Mouse (Mus musculus) heart, postnatal 0 days (tissue): ENCODE measurements around the gene Spry1. TPM values are rescaled to one million over a fixed set of nuclear protein-coding genes. Genes with fewer than 3 reads are reported as not detected.

Experiments
- ATAC-seq: fragments of 200-750 bp; cut with Nextera tagmentation; 2 replicates; pipeline ENCODE4 v1.8.0; 2017; ENCODE audit warnings: low read depth, moderate number of reproducible peaks, moderate library complexity; ENCODE audit not compliant: insufficient read depth
- DNase-seq: peaks from one replicate; pipeline ENCODE4 v3.0.0-alpha.2; 2016; ENCODE audit warnings: low spot score
- H3K27ac ChIP-seq: fragments of 300-500 bp; sonication (generic); 2 replicates; pipeline ENCODE4 v1.5.1; 2014; ENCODE audit warnings: low read depth, mild to moderate bottlenecking
- H3K27me3 ChIP-seq: fragments of 300-500 bp; sonication (generic); 2 replicates; pipeline ENCODE4 v1.6.1; 2014; ENCODE audit warnings: low read length, mixed read lengths; ENCODE audit not compliant: control insufficient read depth, insufficient read depth
- H3K36me3 ChIP-seq: fragments of 300-500 bp; sonication (generic); replicated peaks from 2 replicates; pipeline ENCODE4 v1.6.1; 2014; ENCODE audit warnings: low read length, mixed read lengths; ENCODE audit not compliant: control insufficient read depth, insufficient read depth
- H3K4me1 ChIP-seq: fragments of 300-500 bp; sonication (generic); 2 replicates; pipeline ENCODE4 v1.6.1; 2014; ENCODE audit warnings: antibody characterized with exemption; ENCODE audit not compliant: control insufficient read depth, insufficient read depth
- H3K4me2 ChIP-seq: fragments of 300-500 bp; sonication (generic); 2 replicates; pipeline ENCODE4 v1.6.1; 2014; ENCODE audit warnings: low read depth, mild to moderate bottlenecking, low read length, moderate library complexity
- H3K4me3 ChIP-seq: fragments of 300-500 bp; sonication (generic); 2 replicates; pipeline ENCODE4 v1.5.1; 2014; ENCODE audit warnings: low read depth, low read length
- H3K9ac ChIP-seq: fragments of 300-500 bp; sonication (generic); replicated peaks from 2 replicates; pipeline ENCODE4 v1.6.1; 2014; ENCODE audit warnings: low read depth, low read length, mixed read lengths
- H3K9me3 ChIP-seq: fragments of 300-500 bp; sonication (generic); replicated peaks from 2 replicates; pipeline ENCODE4 v1.6.1; 2016; ENCODE audit warnings: low read length; ENCODE audit not compliant: control insufficient read depth
- CTCF ChIP-seq: IDR thresholded peaks from 2 replicates; pipeline ENCODE4 v1.5.1; 2016; ENCODE audit warnings: antibody characterized with exemption, control low read depth, low read depth
- EP300 ChIP-seq: IDR thresholded peaks from 2 replicates; pipeline ENCODE4 v1.6.1; 2016; ENCODE audit warnings: antibody characterized with exemption, low read depth
- WGBS: fragments of 180-500 bp; shearing (Covaris S2); extraction: QIAGEN DNeasy Blood & Tissue Kit; methylation state at CpG from one replicate; pipeline ENCODE4 v1.1.7; 2014; 5-methylcytosine and 5-hydroxymethylcytosine counted together
- polyA plus RNA-seq: library from polyadenylated mRNA; unstranded; fragments of >200 nt; fragmentation: Nextera tagmentation; extraction: Ambion mirVana; gene quantifications from 2 replicates; pipeline ENCODE4 v1.2.1, GENCODE M21; 2015
- total RNA-seq: library from RNA; depleted of rRNA; stranded (reverse); fragments of >200 nt; gene quantifications from 2 replicates; pipeline ENCODE4 v1.2.3, GENCODE M21; 2014; ENCODE audit warnings: low replicate concordance

Gene Spry1
- total and polyA plus RNA-seq, 2 experiments from 2014 or later, result 5.4 to 39.6 TPM

GRCm38 (mm10) chr3:37654787-37655186 is 15.0 kb downstream of the Spry1 start:
- H3K9me3 ChIP-seq, result no peaks in the 10 kb centered on the region
- ATAC-seq (no peak), DNase-seq (no peak)
- no peaks in the 10 kb centered on the region for H3K27me3 ChIP-seq
- TF ChIP-seq EP300 (no peak), CTCF (no peak)
- 53% methylated on average over 6 of the region's 6 CpGs for WGBS
- H3K4me3 ChIP-seq, result peak overlapping the region; percentile 47
- H3K4me1 ChIP-seq, result peaks cover 16% of the 10 kb centered on the region; the same call in 1 of the 2 replicates
- peak overlapping the region; percentile 67 for H3K4me2 ChIP-seq
- H3K36me3 ChIP-seq, result no peaks in the 10 kb centered on the region
- H3K9ac ChIP-seq, result no peak overlapping the region
- H3K27ac ChIP-seq, result peak overlapping the region; percentile 54; the same call in 1 of the 2 replicates

GRCm38 (mm10) chr3:37655933-37656633 is 16.3 kb downstream of the Spry1 start:
- peaks cover 16% of the 10 kb centered on the region; the same call in 1 of the 2 replicates for H3K4me1 ChIP-seq
- H3K27me3 ChIP-seq, result no peaks in the 10 kb centered on the region
- no peaks in the 10 kb centered on the region for H3K9me3 ChIP-seq
- H3K4me3 ChIP-seq, result no peak overlapping the region; the same call in 1 of the 2 replicates
- DNase-seq (no peak), ATAC-seq (0 out of 2 replicates have a peak, but pooled peaks have one; percentile 17)
- peak overlapping the region; percentile 50 for H3K4me2 ChIP-seq
- H3K36me3 ChIP-seq, result no peaks in the 10 kb centered on the region
- 32% methylated on average over 20 of the region's 20 CpGs for WGBS
- TF ChIP-seq CTCF, result no peak
- no peak for TF ChIP-seq EP300
- no peak overlapping the region for H3K27ac ChIP-seq
- no peak overlapping the region for H3K9ac ChIP-seq

GRCm38 (mm10) chr3:37657009-37657408 is 17.3 kb downstream of the Spry1 start:
- Histone ChIP-seq H3K4me1 (peaks cover 16% of the 10 kb centered on the region; the same call in 1 of the 2 replicates), H3K4me2 (peak overlapping the region; percentile 21; the same call in 1 of the 2 replicates), H3K27ac (peak overlapping the region; percentile 43), H3K9ac (no peak overlapping the region), H3K9me3 (no peaks in the 10 kb centered on the region), H3K36me3 (no peaks in the 10 kb centered on the region), H3K27me3 (no peaks in the 10 kb centered on the region), H3K4me3 (no peak overlapping the region)
- DNase-seq, result peak; percentile 30
- peak; percentile 66 for ATAC-seq
- 19% methylated on average over 8 of the region's 8 CpGs for WGBS
- peak; percentile 70; the same call in 1 of the 2 replicates for TF ChIP-seq EP300
- no peak for TF ChIP-seq CTCF

GRCm38 (mm10) chr3:37658155-37658554 is 18.4 kb downstream of the Spry1 start:
- 72% methylated on average over 5 of the region's 5 CpGs for WGBS
- TF ChIP-seq CTCF (no peak), EP300 (no peak)
- Histone ChIP-seq H3K27ac (no peak overlapping the region), H3K4me2 (no peak overlapping the region), H3K4me1 (peaks cover 16% of the 10 kb centered on the region; the same call in 1 of the 2 replicates), H3K4me3 (no peak overlapping the region), H3K27me3 (no peaks in the 10 kb centered on the region), H3K9me3 (no peaks in the 10 kb centered on the region), H3K36me3 (no peaks in the 10 kb centered on the region), H3K9ac (no peak overlapping the region)
- ATAC-seq (no peak), DNase-seq (no peak)

GRCm38 (mm10) chr3:37659621-37660020 is 19.9 kb downstream of the Spry1 start:
- WGBS, result 52% methylated on average over 6 of the region's 6 CpGs
- Histone ChIP-seq H3K4me3 (no peak overlapping the region), H3K4me2 (no peak overlapping the region), H3K9me3 (no peaks in the 10 kb centered on the region), H3K9ac (no peak overlapping the region), H3K27me3 (no peaks in the 10 kb centered on the region), H3K27ac (no peak overlapping the region), H3K36me3 (no peaks in the 10 kb centered on the region), H3K4me1 (peaks cover 13% of the 10 kb centered on the region; the same call in 1 of the 2 replicates)
- ATAC-seq (no peak), DNase-seq (no peak)
- TF ChIP-seq EP300 (no peak), CTCF (no peak)
